Mouse (Mus musculus) stomach, embryonic 14.5 days (tissue): ENCODE results near the gene B4galt7. TPM values are rescaled to one million over a fixed set of nuclear protein-coding genes. Genes with fewer than 3 reads are reported as not detected.

Source experiments
- polyA plus RNA-seq: library from polyadenylated mRNA; unstranded; fragments of >200 nt; fragmentation: Nextera tagmentation; extraction: Ambion mirVana; gene quantifications from 2 replicates; pipeline ENCODE4 v1.2.1, GENCODE M21; 2014

The B4galt7 gene
- polyA plus RNA-seq, 1 experiment from 2014 or later: 24.9 TPM

Other genes starting within 250 kb of the B4galt7 start
- 91.7 and 98.6 TPM in 2 replicates for gene Lman2, start 237.1 kb upstream of the B4galt7 start, polyA plus RNA-seq
- 0.53 and 0.78 TPM in 2 replicates for gene Rgs14, start 230.2 kb upstream of the B4galt7 start, polyA plus RNA-seq
- gene Slc34a1, start 201.7 kb upstream of the B4galt7 start, polyA plus RNA-seq: 0.18 TPM in 1 of 2 replicates, not detected in the other
- 0.52 TPM in 1 of 2 replicates, not detected in the other for gene Pfn3, start 184.7 kb upstream of the B4galt7 start, polyA plus RNA-seq
- not detected in 2 replicates for gene F12, start 173.1 kb upstream of the B4galt7 start, polyA plus RNA-seq
- gene Grk6, start 154.8 kb upstream of the B4galt7 start, polyA plus RNA-seq: 35.5 and 36.9 TPM in 2 replicates
- gene Prr7, start 135.6 kb upstream of the B4galt7 start, polyA plus RNA-seq: 0.87 and 1.4 TPM in 2 replicates
- gene Dbn1, start 111.8 kb upstream of the B4galt7 start, polyA plus RNA-seq: 118 and 120 TPM in 2 replicates
- 257 and 270 TPM in 2 replicates for gene Pdlim7, start 86.2 kb upstream of the B4galt7 start, polyA plus RNA-seq
- gene Dok3, start 70.6 kb upstream of the B4galt7 start, polyA plus RNA-seq: 2.1 and 2.4 TPM in 2 replicates
- 61.5 and 67.6 TPM in 2 replicates for gene Ddx41, start 63.2 kb upstream of the B4galt7 start, polyA plus RNA-seq
- gene Fam193b, start 28.8 kb upstream of the B4galt7 start, polyA plus RNA-seq: 30.9 and 39.6 TPM in 2 replicates
- 74.3 and 85.2 TPM in 2 replicates for gene Tmed9, start 26.2 kb upstream of the B4galt7 start, polyA plus RNA-seq
- 57.8 and 58.0 TPM in 2 replicates for gene Caml, start 23.1 kb downstream of the B4galt7 start, polyA plus RNA-seq
- 41.1 and 45.4 TPM in 2 replicates for gene Ddx46, start 35.1 kb downstream of the B4galt7 start, polyA plus RNA-seq
- gene B230219D22Rik, start 93.2 kb downstream of the B4galt7 start, polyA plus RNA-seq: 82.5 and 82.7 TPM in 2 replicates
- gene Txndc15, start 114.8 kb downstream of the B4galt7 start, polyA plus RNA-seq: 88.2 and 91.3 TPM in 2 replicates
- 70.1 and 85.2 TPM in 2 replicates for gene Pcbd2, start 127.5 kb downstream of the B4galt7 start, polyA plus RNA-seq
- gene Catsper3, start 184.7 kb downstream of the B4galt7 start, polyA plus RNA-seq: 0.43 TPM in 1 of 2 replicates, not detected in the other
- 262 and 263 TPM in 2 replicates for gene Pitx1, start 236.3 kb downstream of the B4galt7 start, polyA plus RNA-seq